Comparison of ENCODE assay signal across 15 mouse cellular contexts in the genomic region with DNA sequence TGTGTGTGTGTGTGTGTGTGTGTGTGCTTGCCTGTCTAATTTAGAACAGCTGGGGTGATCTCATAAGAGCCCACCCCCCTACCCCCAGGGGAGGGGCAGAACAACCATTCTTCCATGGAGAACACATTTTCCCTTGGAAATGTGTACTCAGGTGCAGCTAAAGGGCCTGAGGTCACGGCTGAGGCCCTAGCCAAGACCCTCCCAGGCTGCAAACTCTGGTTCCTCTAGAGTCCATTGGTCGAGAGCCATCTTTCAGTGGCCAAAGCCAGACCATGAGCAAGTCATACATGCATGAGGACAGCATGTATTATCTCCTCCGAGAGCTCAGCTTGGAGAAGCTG.
DNase-seq lines count a peak whose midpoint lies in the region; ATAC-seq and TF ChIP-seq lines count a peak whose summit lies in the region.
"Had no signal": no experiment of that assay in that cellular context is flagged by ENCODE, and none has a peak within 500 bp of the region (broad histone marks: within the 10 kb centered on the region; RNA-seq: fewer than 3 reads in every experiment).

No protein-coding gene starts in this region.

- H3K4me2 ChIP-seq in forebrain, embryonic 12.5 days = no peak overlapping the region
- no peak overlapping the region for H3K4me2 ChIP-seq in forebrain, embryonic 13.5 days
- no peak overlapping the region for H3K4me2 ChIP-seq in kidney, embryonic 16.5 days (replicated peaks; ENCODE audit: low read depth, low read length)
- no peak overlapping the region for H3K4me2 ChIP-seq in limb, embryonic 15.5 days
- H3K4me2 ChIP-seq: neural tube, embryonic 13.5 days had no signal

- no peak overlapping the region for H3K9ac ChIP-seq in forebrain, embryonic 12.5 days
- H3K9ac ChIP-seq in forebrain, embryonic 13.5 days = no peak overlapping the region
- H3K9ac ChIP-seq in kidney, embryonic 16.5 days (replicated peaks; ENCODE audit: low read length) = no peak overlapping the region
- no peak overlapping the region for H3K9ac ChIP-seq in limb, embryonic 15.5 days
- H3K9ac ChIP-seq: neural tube, embryonic 13.5 days had no signal

- 71% methylated on average over 3 of the region's 3 CpGs for WGBS in forebrain, embryonic 12.5 days
- 77% methylated on average over 3 of the region's 3 CpGs for WGBS in forebrain, embryonic 13.5 days
- WGBS in kidney, embryonic 16.5 days = 45% methylated on average over 3 of the region's 3 CpGs
- 65% methylated on average over 3 of the region's 3 CpGs for WGBS in limb, embryonic 15.5 days

- H3K4me1 ChIP-seq in forebrain, embryonic 12.5 days = peaks cover 21% of the 10 kb centered on the region
- H3K4me1 ChIP-seq in forebrain, embryonic 13.5 days = peaks cover 12% of the 10 kb centered on the region
- H3K4me1 ChIP-seq in kidney, embryonic 16.5 days (ENCODE audit: insufficient read depth, low read length) = peaks cover 25% of the 10 kb centered on the region
- H3K4me1 ChIP-seq in limb, embryonic 15.5 days = no peaks in the 10 kb centered on the region

- H3K27me3 ChIP-seq in forebrain, embryonic 12.5 days = no peaks in the 10 kb centered on the region
- no peaks in the 10 kb centered on the region for H3K27me3 ChIP-seq in forebrain, embryonic 13.5 days
- no peaks in the 10 kb centered on the region for H3K27me3 ChIP-seq in kidney, embryonic 16.5 days (ENCODE audit: insufficient read depth, low read length)
- no peaks in the 10 kb centered on the region for H3K27me3 ChIP-seq in limb, embryonic 15.5 days
- H3K27me3 ChIP-seq: neural tube, embryonic 13.5 days had no signal

- H3K36me3 ChIP-seq in forebrain, embryonic 12.5 days (replicated peaks) = no peaks in the 10 kb centered on the region
- H3K36me3 ChIP-seq in forebrain, embryonic 13.5 days (ENCODE audit: poor library complexity, severe bottlenecking) = no peaks in the 10 kb centered on the region
- H3K36me3 ChIP-seq in kidney, embryonic 16.5 days (ENCODE audit: insufficient read depth, low read length) = no peaks in the 10 kb centered on the region
- H3K36me3 ChIP-seq in limb, embryonic 15.5 days = no peaks in the 10 kb centered on the region
- H3K36me3 ChIP-seq: G1E; neural tube, embryonic 13.5 days had no signal

- peak; percentile 17; the same call in 1 of the 2 replicates for ATAC-seq in forebrain, embryonic 12.5 days (ENCODE audit: low FRiP score)
- no peak for ATAC-seq in forebrain, embryonic 13.5 days
- ATAC-seq in kidney, embryonic 16.5 days (ENCODE audit: low FRiP score, low TSS enrichment) = peak; percentile 66
- ATAC-seq in limb, embryonic 15.5 days (ENCODE audit: insufficient number of reproducible peaks, low FRiP score, low TSS enrichment, low read depth) = 0 out of 2 replicates have a peak, but pooled peaks have one; percentile 35
- ATAC-seq in megakaryocyte progenitor cell, adult 5-6 weeks (replicated peaks; ENCODE audit: poor library complexity) = no peak

- DNase-seq in kidney, postnatal 10 days = no peak
- DNase-seq in embryo, embryonic 11 days = peak; percentile 75
- no peak for DNase-seq in layer of hippocampus, adult 2 months (ENCODE audit: low spot score in 2 of 2)
- DNase-seq: cerebellum, adult 8-10 months; heart, adult 11 months; heart, postnatal 10 days; lung, adult 18-20 months had no signal

- H3K27ac ChIP-seq in forebrain, embryonic 12.5 days = peak overlapping the region; percentile 76; the same call in 1 of the 2 replicates
- H3K27ac ChIP-seq in forebrain, embryonic 13.5 days = no peak overlapping the region
- peak overlapping the region; percentile 73; the same call in 1 of the 2 replicates for H3K27ac ChIP-seq in kidney, embryonic 16.5 days (ENCODE audit: low read length)
- no peak overlapping the region for H3K27ac ChIP-seq in limb, embryonic 15.5 days
- H3K27ac ChIP-seq in layer of hippocampus, adult 2 months = no peak overlapping the region

- TF ChIP-seq CTCF in layer of hippocampus, adult 2 months (conservative IDR thresholded peaks at IDR 0.05) = no peak

- no peak overlapping the region for H3K4me3 ChIP-seq in forebrain, embryonic 12.5 days (replicated peaks)
- H3K4me3 ChIP-seq in forebrain, embryonic 13.5 days = no peak overlapping the region
- no peak overlapping the region for H3K4me3 ChIP-seq in kidney, embryonic 16.5 days (ENCODE audit: low read length)
- H3K4me3 ChIP-seq in limb, embryonic 15.5 days = no peak overlapping the region
- H3K4me3 ChIP-seq in layer of hippocampus, adult 2 months = no peak overlapping the region
- H3K4me3 ChIP-seq: erythroblast, embryonic 14.5 days; neural tube, embryonic 13.5 days had no signal

- 0 out of 2 replicates have a peak, but pooled peaks cover 8% of the 10 kb centered on the region for H3K9me3 ChIP-seq in forebrain, embryonic 12.5 days
- 0 out of 2 replicates have a peak, but pooled peaks cover 3% of the 10 kb centered on the region for H3K9me3 ChIP-seq in forebrain, embryonic 13.5 days (replicated peaks)
- peaks cover 5% of the 10 kb centered on the region; the same call in 1 of the 2 replicates for H3K9me3 ChIP-seq in kidney, embryonic 16.5 days (ENCODE audit: low read length)
- H3K9me3 ChIP-seq in limb, embryonic 15.5 days = no peaks in the 10 kb centered on the region

Comparison
In these comparisons a context has a peak if more than half of its experiments do, and no peak if none do; other contexts are left out.
1. ATAC-seq: peak in forebrain, embryonic 12.5 days (single experiment), kidney, embryonic 16.5 days (single experiment) and limb, embryonic 15.5 days (single experiment); none in forebrain, embryonic 13.5 days (single experiment) and megakaryocyte progenitor cell, adult 5-6 weeks (single experiment).
2. H3K27ac ChIP-seq: peak in forebrain, embryonic 12.5 days (single experiment) and kidney, embryonic 16.5 days (single experiment); none in forebrain, embryonic 13.5 days (single experiment), limb, embryonic 15.5 days (single experiment) and layer of hippocampus, adult 2 months (single experiment).